Mouse (Mus musculus): ENCODE data around the gene Cipc.
A peak's percentile ranks its signal among the peaks of the same experiment; 100 is the strongest.

Cipc gene

DNA sequence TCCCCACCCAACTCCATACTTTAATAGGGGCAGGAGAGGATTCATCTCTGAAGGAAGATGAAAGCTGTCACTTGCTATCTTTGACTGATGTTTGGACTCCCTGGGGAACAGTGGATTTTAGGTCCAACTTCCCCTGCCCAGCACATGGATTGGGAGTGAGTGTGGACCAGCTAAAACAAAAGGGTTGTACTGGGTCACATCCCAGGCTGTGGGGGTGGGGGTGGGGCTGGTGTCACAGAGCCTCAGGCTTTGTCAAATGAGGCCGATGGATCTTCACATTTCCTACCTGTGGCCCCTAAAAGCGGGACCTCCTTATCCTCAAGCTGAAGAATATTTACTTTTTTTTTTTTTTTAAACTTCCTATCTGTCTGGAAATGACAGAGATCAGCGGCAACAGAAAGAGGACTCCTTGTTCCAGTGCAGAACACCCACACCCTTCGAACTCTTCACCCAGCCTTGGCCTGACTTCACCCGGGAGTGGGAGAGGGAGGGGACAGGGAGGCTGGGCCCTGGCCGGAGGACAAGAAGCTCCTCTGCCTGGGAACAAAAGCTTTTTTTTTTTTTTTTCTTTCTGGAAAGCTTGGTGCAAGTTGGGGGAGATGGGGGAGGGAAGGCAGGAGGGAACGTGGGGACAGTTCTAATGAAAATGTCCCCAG lies 14.8 kb upstream of the Cipc start:
- DNase-seq (ENCODE audit: low read depth), result no peak

GRCm38 (mm10) chr12:86932575-86932952 lies 14.3 kb upstream of the Cipc start:
- no peak for DNase-seq (ENCODE audit: low read depth)

DNA sequence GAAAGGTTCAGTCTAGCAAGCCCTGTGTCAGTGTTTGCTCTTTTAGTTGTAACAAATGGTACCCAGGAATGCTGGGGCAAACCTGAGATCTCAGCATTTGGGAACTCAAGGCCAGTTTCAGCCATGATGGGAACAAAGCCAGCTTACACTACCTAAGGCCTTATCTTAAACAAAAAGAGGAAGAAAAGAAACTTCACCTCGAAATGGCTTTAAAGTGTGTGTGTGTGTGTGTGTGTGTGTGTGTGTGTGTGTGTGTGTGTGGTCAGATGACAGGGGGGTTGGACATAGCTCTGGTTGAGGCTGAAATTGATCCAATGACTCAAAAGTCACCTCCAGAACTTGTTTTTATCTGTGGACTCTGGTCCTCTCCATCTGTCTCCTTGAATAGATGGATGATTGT lies 12.1 kb upstream of the Cipc start:
- no peak for DNase-seq (ENCODE audit: low read depth)

DNA sequence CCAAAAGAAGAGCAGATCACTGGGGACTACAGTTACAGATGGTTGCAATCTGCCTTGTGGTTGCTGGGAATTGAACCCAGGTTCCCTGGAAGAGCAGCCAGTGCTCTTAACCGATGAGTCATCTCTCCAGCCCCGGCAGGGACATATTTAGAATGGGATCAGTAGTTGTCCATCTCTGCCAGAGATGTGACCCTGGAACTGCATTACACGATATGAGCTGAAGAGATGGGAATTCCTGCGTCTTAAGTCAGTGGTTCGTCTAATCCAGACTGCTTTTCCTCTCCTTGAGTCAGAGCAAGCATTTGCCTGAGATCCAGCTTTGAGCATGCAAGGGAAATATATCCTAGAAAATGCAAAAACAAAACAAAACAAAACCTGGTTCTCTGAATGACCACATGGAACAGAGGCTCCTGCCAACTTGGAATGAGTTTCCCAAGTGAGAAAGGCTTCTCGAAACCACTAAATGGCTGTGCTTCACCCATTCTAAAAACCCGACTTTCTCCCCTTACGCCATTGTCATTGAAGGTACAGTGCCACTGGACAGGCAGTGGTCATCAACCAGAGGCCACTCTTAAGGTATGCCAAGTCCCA lies 11.1 kb upstream of the Cipc start:
- DNase-seq (ENCODE audit: low read depth), result no peak

- no peak for DNase-seq (ENCODE audit: low read depth)
These were observed 10.1 kb upstream of the Cipc start for GRCm38 (mm10) chr12:86936587-86937343.

- DNase-seq (ENCODE audit: low read depth), result no peak
These were observed 8.3 kb upstream of the Cipc start for GRCm38 (mm10) chr12:86938571-86938970.

DNA sequence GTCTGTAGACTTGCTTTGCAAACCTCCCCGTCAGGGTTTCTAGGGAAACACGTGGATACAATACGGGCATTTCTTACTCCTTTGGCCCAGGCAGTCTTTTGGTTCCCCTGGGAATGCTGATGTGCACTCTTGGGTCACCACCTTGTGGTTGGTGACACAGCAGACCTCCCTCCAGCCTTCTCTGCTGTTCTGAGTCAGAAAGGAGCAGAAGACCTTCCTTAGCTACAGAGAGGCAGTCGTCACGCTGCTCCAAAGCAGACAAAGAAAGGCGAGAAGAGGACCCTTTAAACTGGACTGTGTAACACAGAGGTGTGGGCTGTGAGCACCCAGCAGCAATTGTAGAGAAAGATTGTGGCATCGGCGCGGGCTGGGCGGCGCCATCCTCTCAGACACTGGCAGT lies 5.7 kb upstream of the Cipc start:
- no peak for DNase-seq (ENCODE audit: low read depth)

- no peak for DNase-seq (ENCODE audit: low read depth)
These were observed 4.9 kb upstream of the Cipc start for GRCm38 (mm10) chr12:86941734-86942486.

DNA sequence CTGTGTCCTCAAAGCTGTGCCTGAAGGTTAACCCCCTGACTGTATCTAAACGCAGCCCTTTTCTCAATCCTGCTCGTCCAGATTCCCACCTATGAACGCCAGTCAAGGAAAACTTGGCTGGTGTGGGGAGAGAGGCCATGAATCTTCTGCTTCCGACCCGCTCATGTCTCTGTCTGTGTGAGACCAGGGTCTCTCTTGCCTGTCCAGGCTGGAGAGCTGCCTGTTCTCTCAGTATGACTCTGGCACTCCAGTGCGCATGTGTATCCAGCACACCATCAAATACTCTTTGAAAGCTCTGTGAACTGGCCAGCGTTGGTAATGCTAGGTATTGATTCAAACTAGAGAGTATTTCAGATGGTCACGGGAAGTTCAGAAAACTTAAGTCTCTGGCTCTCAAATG lies 3.4 kb upstream of the Cipc start:
- DNase-seq (ENCODE audit: low read depth), result no peak

GRCm38 (mm10) chr12:86945126-86945525 lies 1.7 kb upstream of the Cipc start:
- peak; percentile 68 for DNase-seq (ENCODE audit: low read depth)

DNA sequence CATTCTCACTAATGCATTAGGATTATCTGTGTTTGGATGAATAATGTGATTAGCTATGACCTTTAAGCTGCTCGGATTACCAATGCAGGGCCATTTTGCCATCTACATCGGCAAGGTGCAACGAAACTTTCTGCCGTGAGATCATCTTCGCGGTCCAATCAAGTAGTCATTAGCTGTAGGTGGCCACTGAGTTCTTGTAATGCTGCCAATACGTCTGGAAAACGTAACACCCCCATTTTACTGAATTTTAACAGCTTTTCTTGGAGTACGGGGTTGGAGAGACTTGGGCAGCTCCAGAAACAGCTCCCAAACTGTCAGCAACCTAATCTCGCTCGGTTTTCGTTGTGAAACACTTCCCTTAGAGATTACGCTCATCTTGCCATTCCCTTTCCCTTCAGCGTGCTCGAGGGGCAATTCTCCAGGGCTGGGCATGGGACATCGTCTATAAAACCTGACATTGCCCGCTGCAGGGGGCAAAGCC lies 502 bp upstream of the Cipc start:
- peak; percentile 40 for DNase-seq (ENCODE audit: low read depth)

- no peak for DNase-seq (ENCODE audit: low read depth)
These were observed 998 bp downstream of the Cipc start for GRCm38 (mm10) chr12:86947681-86948401.

DNA sequence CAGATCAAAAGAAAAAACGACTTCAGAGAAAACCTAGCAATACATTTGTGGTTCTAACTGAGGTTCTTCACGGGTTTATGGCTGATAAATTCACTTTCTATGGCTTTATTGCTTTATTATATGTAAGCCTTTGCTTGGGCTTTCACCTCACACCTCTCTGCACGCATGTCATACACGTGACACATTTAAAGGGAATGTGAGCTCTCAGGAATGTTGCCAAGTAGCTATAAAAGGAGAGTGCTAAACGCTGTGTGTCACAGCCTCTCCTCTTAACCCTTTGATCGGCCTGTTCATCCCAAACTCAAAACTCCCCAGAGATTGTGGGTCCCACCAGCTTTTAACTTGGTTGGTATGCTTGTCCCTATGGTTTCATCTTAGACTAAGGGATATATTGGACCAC lies 1.8 kb downstream of the Cipc start:
- DNase-seq (ENCODE audit: low read depth), result no peak

DNA sequence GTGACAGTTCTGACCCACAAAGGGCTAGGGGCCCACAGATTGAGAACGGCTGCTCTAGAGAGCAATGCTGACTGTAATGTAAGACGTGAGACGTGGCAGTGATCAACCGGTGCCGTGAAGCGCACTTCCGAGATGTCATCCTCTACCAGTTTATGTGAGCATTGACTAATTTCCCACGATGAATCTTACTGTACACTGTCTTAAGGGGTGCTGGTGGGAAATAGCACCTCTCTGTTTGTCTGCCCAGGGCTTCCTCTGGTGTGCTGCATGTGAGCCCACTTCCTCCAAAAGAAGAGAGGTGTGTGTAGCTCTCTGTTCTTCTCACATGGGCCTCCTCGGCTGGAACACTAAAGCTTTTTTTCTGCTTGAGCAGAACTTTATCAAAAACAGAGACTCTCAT lies 2.7 kb downstream of the Cipc start:
- DNase-seq (ENCODE audit: low read depth), result no peak

DNA sequence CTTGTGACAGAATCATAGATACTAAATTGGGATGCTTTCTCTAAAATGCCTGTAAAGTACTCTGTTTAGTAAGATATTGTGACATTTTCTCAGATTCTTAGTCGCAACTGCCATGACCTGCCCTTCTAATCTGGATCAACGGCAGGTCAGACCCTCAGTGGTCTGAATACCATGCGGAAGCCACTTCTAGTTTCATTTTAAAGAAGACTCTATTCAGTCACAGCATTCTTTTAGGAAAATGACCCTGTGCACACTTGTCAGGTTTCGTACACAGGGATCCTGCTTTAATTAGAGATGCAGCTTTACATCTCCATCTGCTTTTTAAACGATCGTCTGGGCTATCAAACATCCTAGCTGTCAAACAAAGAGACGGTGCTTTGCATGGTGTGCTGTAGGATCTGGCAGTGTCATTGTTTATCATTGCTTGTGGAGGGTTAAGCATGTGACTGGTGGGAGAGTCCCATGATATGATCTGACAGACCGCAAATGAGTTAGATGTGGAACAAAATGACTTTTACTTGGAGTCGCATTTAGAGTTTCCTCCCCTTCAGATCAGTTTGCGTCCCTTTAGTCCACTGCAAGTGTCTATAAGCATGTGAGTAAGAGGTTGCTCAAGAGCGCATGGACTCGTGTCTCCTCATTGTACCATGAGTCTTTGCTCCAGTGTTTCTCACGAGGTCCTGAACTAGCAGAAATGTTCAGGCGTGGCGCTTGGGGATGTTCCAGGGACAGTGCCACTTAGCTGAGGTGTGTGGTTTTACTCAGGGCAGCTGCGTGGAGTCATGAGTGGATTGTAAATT lies 3.5 kb downstream of the Cipc start:
- DNase-seq (ENCODE audit: low read depth), result peak; percentile 36

DNA sequence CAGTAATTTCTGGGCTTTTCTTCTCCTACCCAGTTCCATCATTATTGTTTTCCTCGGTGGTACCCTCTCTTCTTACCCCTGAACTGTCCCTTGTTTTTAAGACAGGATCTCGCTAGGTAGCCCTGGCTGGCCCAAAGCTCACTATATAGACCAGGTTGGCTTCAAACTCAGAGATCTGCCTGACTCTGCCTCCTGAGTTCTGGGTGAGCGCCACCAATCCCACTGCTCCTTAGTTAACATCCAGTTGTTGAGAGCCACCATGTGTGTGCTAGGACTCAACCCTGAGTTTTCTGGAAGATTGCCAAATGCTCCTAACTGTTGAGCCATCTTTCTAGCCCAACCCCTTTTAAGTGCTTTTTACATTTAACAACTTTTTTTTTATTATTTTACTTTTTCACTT lies 4.1 kb downstream of the Cipc start:
- no peak for DNase-seq (ENCODE audit: low read depth)

DNA sequence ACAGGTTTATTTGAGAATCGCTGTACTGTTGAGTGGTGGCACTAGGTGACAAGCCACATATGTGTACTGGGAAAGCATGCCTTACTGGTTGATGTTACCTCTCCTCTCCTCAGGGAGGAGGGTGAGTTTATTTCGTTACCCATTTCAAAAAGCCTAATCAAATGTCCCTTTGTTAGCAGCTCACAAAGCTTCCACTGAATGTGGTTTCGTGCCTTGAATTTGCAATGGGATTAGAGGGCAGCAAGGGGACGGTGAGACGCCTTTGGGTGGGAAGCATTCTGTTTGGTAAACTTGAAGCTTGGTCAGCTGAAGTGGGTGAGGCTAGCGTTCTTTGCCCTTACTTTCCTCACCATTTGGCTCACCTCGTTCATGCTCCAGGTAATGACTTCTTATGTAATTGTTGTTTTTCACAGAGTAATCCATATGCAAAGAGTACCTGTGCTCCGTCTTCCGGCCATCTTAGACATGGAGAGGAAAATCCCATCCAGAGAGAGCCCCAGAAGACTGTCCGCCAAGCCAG lies 5.5 kb downstream of the Cipc start:
- DNase-seq (ENCODE audit: low read depth), result no peak

DNA sequence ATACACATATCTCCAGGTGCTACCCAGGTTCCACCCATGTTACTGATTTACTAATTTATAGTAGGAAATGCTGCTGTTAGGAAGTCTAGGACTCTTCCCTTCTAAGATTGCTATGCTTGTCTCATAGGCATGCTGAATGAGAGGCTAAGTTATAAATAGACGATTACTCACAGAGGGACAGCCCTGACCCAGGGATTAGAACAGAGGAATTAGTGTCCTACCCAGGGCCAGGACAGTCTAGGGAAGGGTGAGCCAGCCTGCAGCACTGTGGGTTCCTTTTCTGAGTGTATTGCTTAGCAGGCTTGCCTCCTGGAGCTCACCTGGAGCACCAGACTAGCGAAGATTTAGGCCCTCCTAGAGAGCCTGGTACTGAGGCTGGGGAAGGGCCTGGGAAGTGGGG lies 9.1 kb downstream of the Cipc start:
- DNase-seq (ENCODE audit: low read depth), result no peak

DNA sequence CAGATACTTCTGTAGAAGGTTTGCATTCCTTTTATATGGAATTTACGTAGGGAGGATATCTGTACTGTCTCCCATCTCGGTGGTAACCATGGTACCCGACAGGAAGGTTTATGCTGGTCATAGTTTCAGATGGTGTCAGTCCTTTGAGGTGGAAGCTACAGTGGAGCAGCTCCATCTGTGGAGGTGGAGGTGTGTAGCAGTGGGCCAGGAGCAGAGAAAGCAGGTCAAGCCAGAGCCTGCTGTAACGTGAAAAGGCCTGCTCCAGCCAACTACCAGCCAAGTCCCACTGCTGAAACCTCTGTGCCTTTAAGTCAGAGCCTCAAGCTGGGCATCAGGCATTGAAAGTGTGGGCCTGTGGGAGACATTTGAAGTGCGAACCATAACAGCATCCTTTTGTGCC lies 11.7 kb downstream of the Cipc start:
- DNase-seq (ENCODE audit: low read depth), result no peak

GRCm38 (mm10) chr12:86959661-86960060 lies 12.8 kb downstream of the Cipc start:
- DNase-seq (ENCODE audit: low read depth), result no peak

DNA sequence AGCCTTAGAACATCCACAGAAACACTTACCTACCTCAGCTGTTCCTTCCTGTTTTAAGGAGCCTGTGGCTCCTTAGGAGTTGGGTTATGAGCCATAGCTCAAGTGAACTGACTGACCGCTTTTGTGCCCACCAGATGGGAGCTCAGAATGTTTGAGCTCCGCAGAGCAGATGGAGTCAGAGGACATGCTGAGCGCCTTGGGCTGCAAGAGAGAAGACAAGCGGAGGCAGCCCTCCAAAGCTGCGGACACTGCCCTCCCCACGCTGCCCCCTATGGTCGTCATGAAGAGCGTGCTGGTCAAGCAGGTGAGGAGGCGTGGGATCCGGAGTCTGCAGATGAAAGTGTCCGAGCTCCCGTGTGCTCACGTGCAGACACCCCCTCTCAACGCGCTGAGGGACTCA lies 13.3 kb downstream of the Cipc start:
- DNase-seq (ENCODE audit: low read depth), result no peak

Data from c-Kit-positive CD71-positive TER-119-negative erythroid progenitor cells, embryonic 14.5 days (primary cell).